Mouse (Mus musculus) thymus, adult 2 months (tissue): ENCODE measurements around the gene Oxsr1. TPM values are rescaled to one million over a fixed set of nuclear protein-coding genes. Genes with fewer than 3 reads are reported as not detected.
"Not testable (repeated sequence)": the region's sequence is repeated elsewhere in the genome, so short reads cannot be mapped to it uniquely, and the experiment has no call there.

Source experiments
- DNase-seq: peaks from one replicate; pipeline ENCODE4 v3.0.0; 2021
- H3K27ac ChIP-seq: fragments of 200-500 bp; 2 replicates; pipeline ENCODE4 v1.5.1; 2012; ENCODE audit warnings: low read length, control low read depth; ENCODE audit not compliant: control insufficient read depth, insufficient read depth
- H3K27me3 ChIP-seq: fragments of 200-500 bp; 2 replicates; pipeline ENCODE4 v1.6.1; 2012; ENCODE audit warnings: mild to moderate bottlenecking, low read length, moderate library complexity, mixed read lengths; ENCODE audit not compliant: control insufficient read depth, insufficient read depth
- H3K36me3 ChIP-seq: fragments of 200-500 bp; 2 replicates; pipeline ENCODE4 v1.6.1; 2012; ENCODE audit warnings: mild to moderate bottlenecking, low read length, moderate library complexity; ENCODE audit not compliant: control insufficient read depth, insufficient read depth
- H3K4me1 ChIP-seq: fragments of 200-500 bp; replicated peaks from 2 replicates; pipeline ENCODE4 v1.6.1; 2012; ENCODE audit warnings: low read length; ENCODE audit not compliant: control insufficient read depth, insufficient read depth
- H3K4me3 ChIP-seq: fragments of 200-500 bp; 2 replicates; pipeline ENCODE4 v1.5.1; 2012; ENCODE audit warnings: mild to moderate bottlenecking, low read length, control low read depth, moderate library complexity; ENCODE audit not compliant: control insufficient read depth, insufficient read depth
- CTCF ChIP-seq: fragments of 200-500 bp; IDR thresholded peaks from 2 replicates; pipeline ENCODE4 v1.5.1; 2012; ENCODE audit warnings: mild to moderate bottlenecking, control low read depth, low read length, moderate library complexity, borderline replicate concordance; ENCODE audit not compliant: control insufficient read depth, poor library complexity, insufficient read depth; ENCODE audit errors: extremely low read depth
- POLR2A ChIP-seq: fragments of 200-500 bp; IDR thresholded peaks from 2 replicates; pipeline ENCODE4 v1.6.1; 2012; ENCODE audit warnings: mild to moderate bottlenecking, low read length, control low read depth, moderate library complexity; ENCODE audit not compliant: control insufficient read depth, poor library complexity, insufficient read depth; ENCODE audit errors: extremely low read depth
- WGBS: fragments of 180-500 bp; shearing (Covaris S2); methylation state at CpG from one replicate; pipeline ENCODE4 v1.1.7; 2018; 5-methylcytosine and 5-hydroxymethylcytosine counted together
- polyA plus RNA-seq: library from polyadenylated mRNA; depleted of rRNA; stranded (reverse); fragments of >200 nt; gene quantifications from 2 replicates; pipeline ENCODE4 v1.2.3, GENCODE M21; 2012; rRNA removed

Oxsr1 gene
- polyA plus RNA-seq, result 24.5 and 25.3 TPM in 2 replicates

GRCm38 (mm10) chr9:119322289-119323259 is at the start of gene Oxsr1:
Gene Oxsr1 (minus strand): TSS chr9:119322427.
- no peaks in the 10 kb centered on the region for H3K27me3 ChIP-seq
- peak within 1 kb of the TSS; percentile 52 for H3K4me3 ChIP-seq
- TF ChIP-seq CTCF (0 out of 2 replicates have a peak, but pooled peaks have one; percentile 42), POLR2A (peak; percentile 53)
- under 1% methylated on average over 76 of the region's 76 CpGs for WGBS
- peaks cover 9% of the 10 kb centered on the region for H3K4me1 ChIP-seq
- H3K36me3 ChIP-seq, result no peaks in the 10 kb centered on the region
- DNase-seq, result peak; percentile 98
- H3K27ac ChIP-seq, result peak within 1 kb of the TSS; percentile 83

GRCm38 (mm10) chr9:119371251-119371650 is 49.0 kb upstream of the Oxsr1 start:
- Histone ChIP-seq H3K27ac (no peak overlapping the region), H3K27me3 (no peaks in the 10 kb centered on the region), H3K4me1 (no peaks in the 10 kb centered on the region), H3K4me3 (no peak overlapping the region), H3K36me3 (no peaks in the 10 kb centered on the region)
- 95% methylated on average over 4 of the region's 4 CpGs for WGBS
- no peak for TF ChIP-seq CTCF
- no peak for TF ChIP-seq POLR2A
- no peak for DNase-seq

- 95% methylated on average over 4 of the region's 4 CpGs for WGBS
Measured at GRCm38 (mm10) chr9:119370770-119371169, 48.5 kb upstream of the Oxsr1 start.

GRCm38 (mm10) chr9:119368367-119368766 is 46.1 kb upstream of the Oxsr1 start:
- Histone ChIP-seq H3K27me3 (no peaks in the 10 kb centered on the region), H3K27ac (no peak overlapping the region), H3K4me1 (no peaks in the 10 kb centered on the region), H3K4me3 (no peak overlapping the region), H3K36me3 (no peaks in the 10 kb centered on the region)
- WGBS, result 94% methylated on average over 3 of the region's 3 CpGs
- TF ChIP-seq POLR2A (no peak), CTCF (no peak)
- no peak for DNase-seq

More at GRCm38 (mm10) chr9:119370770-119371169, 48.5 kb upstream of the Oxsr1 start:
- H3K4me1 ChIP-seq, H3K27me3 ChIP-seq, H3K4me3 ChIP-seq, H3K36me3 ChIP-seq, H3K27ac ChIP-seq, DNase-seq: not testable (repeated sequence)

GRCm38 (mm10) chr9:119365284-119365683 is 43.1 kb upstream of the Oxsr1 start, which contains the start of gene Slc22a14:
Gene Slc22a14 (minus strand): TSS chr9:119365553.
- WGBS, result 36% methylated on average over 7 of the region's 7 CpGs
- Histone ChIP-seq H3K36me3 (no peaks in the 10 kb centered on the region), H3K27me3 (no peaks in the 10 kb centered on the region), H3K27ac (no peak within 1 kb of the TSS), H3K4me3 (no peak within 1 kb of the TSS), H3K4me1 (no peaks in the 10 kb centered on the region)
- DNase-seq, result no peak
- TF ChIP-seq POLR2A (no peak), CTCF (no peak)

- 95% methylated on average over 12 of the region's 12 CpGs for WGBS
- Histone ChIP-seq H3K27ac (no peak overlapping the region), H3K27me3 (no peaks in the 10 kb centered on the region), H3K4me1 (no peaks in the 10 kb centered on the region; the same call in 1 of the 2 replicates), H3K4me3 (no peak overlapping the region), H3K36me3 (no peaks in the 10 kb centered on the region)
- no peak for TF ChIP-seq CTCF
- no peak for TF ChIP-seq POLR2A
- DNase-seq, result no peak
Measured at GRCm38 (mm10) chr9:119363229-119363628, 41.0 kb upstream of the Oxsr1 start.
